Comparison of ENCODE assay signal across 9 mouse cellular contexts in the genomic region with DNA sequence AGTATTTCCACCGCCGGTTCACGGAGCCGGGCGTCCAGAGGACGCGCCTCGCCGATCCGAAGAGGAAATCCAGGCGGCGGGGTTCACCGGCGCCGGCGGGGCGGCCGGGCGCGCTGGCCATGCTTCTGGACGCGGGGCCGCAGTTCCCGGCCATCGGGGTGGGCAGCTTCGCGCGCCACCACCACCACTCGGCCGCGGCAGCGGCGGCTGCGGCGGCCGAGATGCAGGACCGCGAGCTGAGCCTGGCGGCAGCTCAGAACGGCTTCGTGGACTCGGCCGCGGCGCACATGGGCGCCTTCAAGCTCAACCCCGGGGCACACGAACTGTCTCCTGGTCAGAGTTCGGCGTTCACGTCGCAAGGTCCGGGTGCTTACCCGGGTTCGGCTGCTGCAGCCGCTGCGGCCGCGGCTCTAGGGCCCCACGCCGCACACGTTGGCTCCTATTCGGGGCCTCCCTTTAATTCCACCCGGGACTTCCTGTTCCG. TPM values are rescaled to one million over a fixed set of nuclear protein-coding genes. Genes with fewer than 3 reads are reported as not detected.
A peak's percentile ranks its signal among the peaks of the same experiment; 100 is the strongest.
DNase-seq lines count a peak whose midpoint lies in the region; ATAC-seq and TF ChIP-seq lines count a peak whose summit lies in the region.
"Had no signal": no experiment of that assay in that cellular context is flagged by ENCODE, and none has a peak within 500 bp of the region (broad histone marks: within the 10 kb centered on the region; RNA-seq: fewer than 3 reads in every experiment).

No protein-coding gene starts in this region.

- peaks cover 17% of the 10 kb centered on the region for H3K79me2 ChIP-seq in C2C12 (ENCODE audit: control insufficient read depth, insufficient read depth)

- intact Hi-C loops in gastrocnemius, adult 2 months (cut with DNase I) = loop anchor here (10.0 kb wide), 1 partner anchor 251 kb away; no protein-coding TSS in a partner anchor

- peak overlapping the region; percentile 98 for H3K9ac ChIP-seq in forebrain, embryonic 13.5 days
- H3K9ac ChIP-seq in liver, embryonic 12.5 days = no peak overlapping the region
- no peak overlapping the region for H3K9ac ChIP-seq in stomach, embryonic 15.5 days

- under 1% methylated on average over 44 of the region's 65 CpGs for WGBS in forebrain, embryonic 13.5 days
- WGBS in liver, embryonic 12.5 days (ENCODE audit: insufficient replicate concordance) = 1% methylated on average over 64 of the region's 65 CpGs
- under 1% methylated on average over 65 of the region's 65 CpGs for WGBS in stomach, embryonic 15.5 days

- no peaks in the 10 kb centered on the region for H3K9me3 ChIP-seq in forebrain, embryonic 13.5 days (replicated peaks)
- H3K9me3 ChIP-seq in liver, embryonic 12.5 days (replicated peaks) = no peaks in the 10 kb centered on the region
- H3K9me3 ChIP-seq in stomach, embryonic 15.5 days = no peaks in the 10 kb centered on the region

- no peak overlapping the region for H3K27ac ChIP-seq in gastrocnemius, adult 2 months
- H3K27ac ChIP-seq in forebrain, embryonic 13.5 days = peak overlapping the region; percentile 99
- no peak overlapping the region for H3K27ac ChIP-seq in liver, embryonic 12.5 days
- H3K27ac ChIP-seq in stomach, embryonic 15.5 days = no peak overlapping the region

- peaks cover 51% of the 10 kb centered on the region for H3K4me1 ChIP-seq in forebrain, embryonic 13.5 days
- H3K4me1 ChIP-seq in liver, embryonic 12.5 days = peaks cover 20% of the 10 kb centered on the region
- H3K4me1 ChIP-seq in stomach, embryonic 15.5 days = peaks cover 19% of the 10 kb centered on the region

- TF ChIP-seq CTCF in gastrocnemius, adult 2 months (IDR thresholded peaks at IDR 0.05) = no peak
- TF ChIP-seq CTCF in C2C12 (IDR thresholded peaks at IDR 0.05; ENCODE audit: control insufficient read depth, insufficient read depth, insufficient read length) = no peak

- H3K4me3 ChIP-seq in gastrocnemius, adult 2 months = peak overlapping the region; percentile 69
- H3K4me3 ChIP-seq in C2C12 (ENCODE audit: insufficient read depth, poor library complexity, severe bottlenecking) = peak overlapping the region; percentile 39
- peak overlapping the region; percentile 79 for H3K4me3 ChIP-seq in forebrain, embryonic 13.5 days
- H3K4me3 ChIP-seq in liver, embryonic 12.5 days = peak overlapping the region; percentile 36
- H3K4me3 ChIP-seq in stomach, embryonic 15.5 days (replicated peaks) = peak overlapping the region; percentile 37

- H3K36me3 ChIP-seq in C2C12 (ENCODE audit: control insufficient read depth, insufficient read depth) = no peaks in the 10 kb centered on the region
- H3K36me3 ChIP-seq in forebrain, embryonic 13.5 days (ENCODE audit: poor library complexity, severe bottlenecking) = peaks cover 9% of the 10 kb centered on the region; the same call in 1 of the 2 replicates
- H3K36me3 ChIP-seq in liver, embryonic 12.5 days = no peaks in the 10 kb centered on the region
- H3K36me3 ChIP-seq in stomach, embryonic 15.5 days = no peaks in the 10 kb centered on the region

- ATAC-seq in forebrain, embryonic 13.5 days = peak; percentile 12
- no peak for ATAC-seq in liver, embryonic 12.5 days
- ATAC-seq in stomach, embryonic 15.5 days (ENCODE audit: insufficient read depth, low FRiP score, low read depth) = no peak

- DNase-seq in gastrocnemius, adult 2 months = no peak
- DNase-seq in gastrocnemius, postnatal 25 days = no peak
- DNase-seq in adrenal gland, adult 8-10 months = no peak
- DNase-seq in left cerebral cortex, adult 18-20 months (ENCODE audit: low spot score in 2 of 2) = no peak

- H3K27me3 ChIP-seq in C2C12 (ENCODE audit: control insufficient read depth, insufficient read depth, insufficient read length) = peaks cover 27% of the 10 kb centered on the region
- peaks cover 51% of the 10 kb centered on the region for H3K27me3 ChIP-seq in forebrain, embryonic 13.5 days
- H3K27me3 ChIP-seq in liver, embryonic 12.5 days (replicated peaks) = peaks cover 100% of the 10 kb centered on the region
- peaks cover 85% of the 10 kb centered on the region for H3K27me3 ChIP-seq in stomach, embryonic 15.5 days (replicated peaks)

- H3ac ChIP-seq in C2C12 (ENCODE audit: control insufficient read depth, insufficient read length, low read depth) = peak overlapping the region; percentile 58

- H3K79me3 ChIP-seq in C2C12 (ENCODE audit: low read depth) = peaks cover 2% of the 10 kb centered on the region

- H3K4me2 ChIP-seq in forebrain, embryonic 13.5 days = peak overlapping the region; percentile 71
- peak overlapping the region; percentile 63 for H3K4me2 ChIP-seq in liver, embryonic 12.5 days
- peak overlapping the region; percentile 71 for H3K4me2 ChIP-seq in stomach, embryonic 15.5 days

TF ChIP-seq in C2C12, 6 proteins besides CTCF, POLR2A, EP300 and RAD21:
- no peak for TF ChIP-seq MYOG (IDR thresholded peaks at IDR 0.05; ENCODE audit: control insufficient read depth, extremely low read depth, insufficient read length)

RNA-seq across cellular contexts. Expression of a gene that starts 0.4 kb away (rescaled TPM):
- not detected for total RNA-seq in gastrocnemius, adult 2 months (2021)
- not detected for total RNA-seq in gastrocnemius, postnatal 25 days (2021)
- 2.5 TPM for polyA plus RNA-seq in C2C12 (2012; fragmentation: generic; extraction: Trizol)
- polyA plus RNA-seq in forebrain, embryonic 13.5 days (2015; fragmentation: Nextera tagmentation; extraction: Ambion mirVana) = 10.1 and 12.0 TPM in 2 replicates
- polyA plus RNA-seq in liver, embryonic 12.5 days (2016; fragmentation: Nextera tagmentation; extraction: Ambion mirVana) = not detected in 2 replicates
- not detected in 2 replicates for polyA plus RNA-seq in stomach, embryonic 15.5 days (2015; fragmentation: Nextera tagmentation; extraction: Ambion mirVana)
- total RNA-seq in adrenal gland, adult 8-10 months (2022) = under 1 TPM in 1 of 4 experiments, not detected in 3; 0.09 TPM
- 10 to 100 TPM; 19.0 to 20.2 TPM for total RNA-seq in left cerebral cortex, adult 18-20 months (2021)
- total RNA-seq: hematopoietic stem cell, adult 5-6 weeks had no signal

RNA-seq across cellular contexts. Expression of a gene that starts 10.1 kb away (rescaled TPM):
- total RNA-seq in gastrocnemius, adult 2 months (2021) = not detected
- not detected for total RNA-seq in gastrocnemius, postnatal 25 days (2021)
- polyA plus RNA-seq in C2C12 (2012; fragmentation: generic; extraction: Trizol) = 0.76 TPM
- polyA plus RNA-seq in forebrain, embryonic 13.5 days (2015; fragmentation: Nextera tagmentation; extraction: Ambion mirVana) = 17.3 and 19.5 TPM in 2 replicates
- not detected in 2 replicates for polyA plus RNA-seq in liver, embryonic 12.5 days (2016; fragmentation: Nextera tagmentation; extraction: Ambion mirVana)
- not detected in 2 replicates for polyA plus RNA-seq in stomach, embryonic 15.5 days (2015; fragmentation: Nextera tagmentation; extraction: Ambion mirVana)
- under 1 TPM in 1 of 4 experiments, not detected in 3; 0.23 TPM for total RNA-seq in adrenal gland, adult 8-10 months (2022)
- total RNA-seq in left cerebral cortex, adult 18-20 months (2021) = 1 to 10 TPM; 3.0 to 4.0 TPM
- total RNA-seq: hematopoietic stem cell, adult 5-6 weeks had no signal

RNA-seq across cellular contexts. Expression of a gene that starts 14.8 kb away (rescaled TPM):
- not detected for total RNA-seq in gastrocnemius, adult 2 months (2021)
- total RNA-seq in gastrocnemius, postnatal 25 days (2021) = not detected
- polyA plus RNA-seq in C2C12 (2012; fragmentation: generic; extraction: Trizol) = not detected
- 0.48 and 0.56 TPM in 2 replicates for polyA plus RNA-seq in forebrain, embryonic 13.5 days (2015; fragmentation: Nextera tagmentation; extraction: Ambion mirVana)
- polyA plus RNA-seq in liver, embryonic 12.5 days (2016; fragmentation: Nextera tagmentation; extraction: Ambion mirVana) = not detected in 2 replicates
- polyA plus RNA-seq in stomach, embryonic 15.5 days (2015; fragmentation: Nextera tagmentation; extraction: Ambion mirVana) = not detected in 2 replicates
- not detected for total RNA-seq in adrenal gland, adult 8-10 months (2022)
- not detected for total RNA-seq in left cerebral cortex, adult 18-20 months (2021)
- total RNA-seq: hematopoietic stem cell, adult 5-6 weeks had no signal

RNA-seq across cellular contexts. Expression of a gene that starts 24.7 kb away (rescaled TPM):
- not detected for total RNA-seq in gastrocnemius, adult 2 months (2021)
- total RNA-seq in gastrocnemius, postnatal 25 days (2021) = not detected
- not detected for polyA plus RNA-seq in C2C12 (2012; fragmentation: generic; extraction: Trizol)
- polyA plus RNA-seq in forebrain, embryonic 13.5 days (2015; fragmentation: Nextera tagmentation; extraction: Ambion mirVana) = 1.6 and 2.1 TPM in 2 replicates
- polyA plus RNA-seq in liver, embryonic 12.5 days (2016; fragmentation: Nextera tagmentation; extraction: Ambion mirVana) = not detected in 2 replicates
- polyA plus RNA-seq in stomach, embryonic 15.5 days (2015; fragmentation: Nextera tagmentation; extraction: Ambion mirVana) = 0.06 TPM in 1 of 2 replicates, not detected in the other
- total RNA-seq in adrenal gland, adult 8-10 months (2022) = not detected
- under 1 TPM; 0.28 to 0.35 TPM for total RNA-seq in left cerebral cortex, adult 18-20 months (2021)
- total RNA-seq: hematopoietic stem cell, adult 5-6 weeks had no signal

RNA-seq across cellular contexts. Expression of a gene that starts 58.5 kb away (rescaled TPM):
- total RNA-seq in gastrocnemius, adult 2 months (2021) = 10 to 100 TPM; 37.7 to 58.5 TPM
- 10 to 100 TPM; 39.0 to 45.6 TPM for total RNA-seq in gastrocnemius, postnatal 25 days (2021)
- polyA plus RNA-seq in C2C12 (2012; fragmentation: generic; extraction: Trizol) = 10.3 TPM
- 25.2 and 27.1 TPM in 2 replicates for polyA plus RNA-seq in forebrain, embryonic 13.5 days (2015; fragmentation: Nextera tagmentation; extraction: Ambion mirVana)
- 13.3 and 14.2 TPM in 2 replicates for polyA plus RNA-seq in liver, embryonic 12.5 days (2016; fragmentation: Nextera tagmentation; extraction: Ambion mirVana)
- polyA plus RNA-seq in stomach, embryonic 15.5 days (2015; fragmentation: Nextera tagmentation; extraction: Ambion mirVana) = 19.2 and 20.2 TPM in 2 replicates
- 100 to 1,000 TPM; 101 to 165 (median 136) TPM for total RNA-seq in adrenal gland, adult 8-10 months (2022)
- total RNA-seq in left cerebral cortex, adult 18-20 months (2021) = 10 to 100 TPM; 38.9 to 42.5 TPM

Comparison
In these comparisons a context has a peak if more than half of its experiments do, and no peak if none do; other contexts are left out.
1. RNA of a gene that starts 0.4 kb away (total RNA-seq): 19.0 to 20.2 TPM in left cerebral cortex, adult 18-20 months; 0.09 TPM in adrenal gland, adult 8-10 months, not detected in gastrocnemius, postnatal 25 days and not detected in gastrocnemius, adult 2 months; every median in the first group is over 10 times any median in the second.
2. Peak in every context shown above with its lines, with median percentiles within 50 percentile points of each other: H3K4me3 ChIP-seq and H3K4me2 ChIP-seq.